Mouse (Mus musculus) stomach, embryonic 15.5 days (tissue): ENCODE measurements around the gene Slc25a33. TPM values are rescaled to one million over a fixed set of nuclear protein-coding genes. Genes with fewer than 3 reads are reported as not detected.
A peak's percentile ranks its signal among the peaks of the same experiment; 100 is the strongest.
"Not testable (repeated sequence)": the region's sequence is repeated elsewhere in the genome, so short reads cannot be mapped to it uniquely, and the experiment has no call there.

Experiments
- ATAC-seq: fragments of 200-750 bp; cut with Nextera tagmentation; 2 replicates; pipeline ENCODE4 v1.8.0; 2017; ENCODE audit warnings: low read depth, moderate number of reproducible peaks, moderate TSS enrichment; ENCODE audit not compliant: insufficient read depth, low FRiP score
- H3K27ac ChIP-seq: fragments of 300-500 bp; sonication (generic); 2 replicates; pipeline ENCODE4 v1.5.1; 2015; ENCODE audit warnings: mild to moderate bottlenecking, inconsistent platforms
- H3K27me3 ChIP-seq: fragments of 300-500 bp; sonication (generic); replicated peaks from 2 replicates; pipeline ENCODE4 v1.6.1; 2015; ENCODE audit warnings: inconsistent platforms
- H3K36me3 ChIP-seq: fragments of 300-500 bp; sonication (generic); 2 replicates; pipeline ENCODE4 v1.6.1; 2015; ENCODE audit warnings: inconsistent platforms
- H3K4me1 ChIP-seq: fragments of 300-500 bp; sonication (generic); 2 replicates; pipeline ENCODE4 v1.6.1; 2015; ENCODE audit warnings: inconsistent platforms
- H3K4me2 ChIP-seq: fragments of 300-500 bp; sonication (generic); 2 replicates; pipeline ENCODE4 v1.6.1; 2015; ENCODE audit warnings: mild to moderate bottlenecking, inconsistent platforms
- H3K4me3 ChIP-seq: fragments of 300-500 bp; sonication (generic); replicated peaks from 2 replicates; pipeline ENCODE4 v1.5.1; 2015; ENCODE audit warnings: inconsistent platforms
- H3K9ac ChIP-seq: fragments of 300-500 bp; sonication (generic); 2 replicates; pipeline ENCODE4 v1.6.1; 2015; ENCODE audit warnings: inconsistent platforms
- H3K9me3 ChIP-seq: fragments of 300-500 bp; sonication (generic); 2 replicates; pipeline ENCODE4 v1.6.1; 2016; ENCODE audit warnings: inconsistent platforms
- WGBS: fragments of 180-500 bp; shearing (Covaris S2); methylation state at CpG from one replicate; pipeline ENCODE4 v1.1.7; 2015; 5-methylcytosine and 5-hydroxymethylcytosine counted together
- polyA plus RNA-seq: library from polyadenylated mRNA; unstranded; fragments of >200 nt; fragmentation: Nextera tagmentation; extraction: Ambion mirVana; gene quantifications from 2 replicates; pipeline ENCODE4 v1.2.1, GENCODE M21; 2015

The Slc25a33 gene
- polyA plus RNA-seq, 1 experiment from 2014 or later = 10.4 TPM

GRCm38 (mm10) chr4:149777126-149777525 is 3.0 kb upstream of the Slc25a33 start:
- Histone ChIP-seq H3K4me2 (no peak overlapping the region), H3K9me3 (no peaks in the 10 kb centered on the region), H3K9ac (no peak overlapping the region), H3K4me1 (peaks cover 26% of the 10 kb centered on the region), H3K27me3 (no peaks in the 10 kb centered on the region), H3K27ac (no peak overlapping the region), H3K36me3 (no peaks in the 10 kb centered on the region), H3K4me3 (no peak overlapping the region)
- 77% methylated on average over 9 of the region's 9 CpGs for WGBS
- no peak for ATAC-seq

- no peak overlapping the region for H3K9ac ChIP-seq
- 19% methylated on average over 8 of the region's 8 CpGs for WGBS
- H3K4me2 ChIP-seq = peak overlapping the region; percentile 17; the same call in 1 of the 2 replicates
- H3K27ac ChIP-seq = no peak overlapping the region
- H3K27me3 ChIP-seq = no peaks in the 10 kb centered on the region
- H3K36me3 ChIP-seq = no peaks in the 10 kb centered on the region
- no peak overlapping the region for H3K4me3 ChIP-seq
- H3K9me3 ChIP-seq = no peaks in the 10 kb centered on the region
- peak; percentile 45 for ATAC-seq
- H3K4me1 ChIP-seq = peaks cover 26% of the 10 kb centered on the region
Measured at GRCm38 (mm10) chr4:149775760-149776362, 1.8 kb upstream of the Slc25a33 start.

DNA sequence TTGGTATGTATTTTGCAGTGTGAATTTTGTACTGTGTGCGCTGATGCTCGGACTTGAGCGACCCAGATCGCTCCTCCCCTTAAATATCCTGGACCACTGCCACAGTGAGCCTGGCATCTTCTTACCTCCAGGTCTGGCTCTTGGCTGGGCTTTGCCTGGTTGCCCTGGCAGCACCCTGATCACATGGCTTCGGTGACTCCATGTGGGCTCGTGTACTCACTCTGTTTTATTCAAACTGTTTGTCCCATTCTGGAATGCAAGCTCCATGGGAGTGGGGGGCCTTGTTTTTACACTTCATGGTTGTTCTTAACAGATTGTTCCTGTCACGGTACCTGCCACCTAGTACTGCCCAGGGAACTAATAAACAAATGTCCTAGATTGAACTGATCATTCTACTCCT is 1.3 kb upstream of the Slc25a33 start:
- H3K4me3 ChIP-seq = no peak overlapping the region
- no peaks in the 10 kb centered on the region for H3K27me3 ChIP-seq
- H3K36me3 ChIP-seq = no peaks in the 10 kb centered on the region
- 53% methylated on average over 7 of the region's 7 CpGs for WGBS
- H3K27ac ChIP-seq = no peak overlapping the region
- H3K9me3 ChIP-seq = no peaks in the 10 kb centered on the region
- no peak overlapping the region for H3K4me2 ChIP-seq
- H3K4me1 ChIP-seq = peaks cover 26% of the 10 kb centered on the region
- H3K9ac ChIP-seq = no peak overlapping the region
- ATAC-seq = no peak

- peak overlapping the region; percentile 99 for H3K4me2 ChIP-seq
- peak overlapping the region; percentile 53; the same call in 1 of the 2 replicates for H3K27ac ChIP-seq
- peak overlapping the region; percentile 71 for H3K4me3 ChIP-seq
- peak; percentile 2; the same call in 1 of the 2 replicates for ATAC-seq
- H3K36me3 ChIP-seq = no peaks in the 10 kb centered on the region
- H3K4me1 ChIP-seq = peaks cover 23% of the 10 kb centered on the region
- no peaks in the 10 kb centered on the region for H3K27me3 ChIP-seq
- under 1% methylated on average over 59 of the region's 65 CpGs for WGBS
- H3K9ac ChIP-seq = peak overlapping the region; percentile 63
- H3K9me3 ChIP-seq = no peaks in the 10 kb centered on the region
Measured at GRCm38 (mm10) chr4:149773408-149774093, 526 bp downstream of the Slc25a33 start.

DNA sequence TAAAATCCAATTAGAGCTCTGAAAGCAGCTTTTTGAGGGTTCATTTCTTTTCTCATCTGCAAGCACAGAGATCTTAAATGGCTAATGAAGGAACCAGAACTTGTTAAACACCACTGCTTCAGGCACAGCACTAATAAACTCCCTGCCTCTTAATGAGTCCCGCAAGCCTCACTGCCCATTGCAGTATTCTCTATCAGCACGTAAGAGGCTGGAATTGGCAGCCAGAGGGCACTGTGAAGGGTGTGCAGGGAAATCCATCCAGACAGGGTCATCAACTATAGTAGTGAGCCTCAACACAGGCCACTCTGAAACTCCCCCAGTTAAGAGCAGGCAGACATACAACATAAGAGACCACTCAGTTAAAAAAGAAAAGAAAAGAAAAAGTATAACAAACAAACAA is 1.7 kb downstream of the Slc25a33 start:
- H3K27me3 ChIP-seq = no peaks in the 10 kb centered on the region
- no peak overlapping the region for H3K4me2 ChIP-seq
- H3K9ac ChIP-seq = no peak overlapping the region
- no peak overlapping the region for H3K27ac ChIP-seq
- 61% methylated on average over 2 of the region's 2 CpGs for WGBS
- no peak overlapping the region for H3K4me3 ChIP-seq
- H3K4me1 ChIP-seq = peaks cover 23% of the 10 kb centered on the region
- no peak for ATAC-seq
- no peaks in the 10 kb centered on the region for H3K36me3 ChIP-seq
- H3K9me3 ChIP-seq = no peaks in the 10 kb centered on the region

DNA sequence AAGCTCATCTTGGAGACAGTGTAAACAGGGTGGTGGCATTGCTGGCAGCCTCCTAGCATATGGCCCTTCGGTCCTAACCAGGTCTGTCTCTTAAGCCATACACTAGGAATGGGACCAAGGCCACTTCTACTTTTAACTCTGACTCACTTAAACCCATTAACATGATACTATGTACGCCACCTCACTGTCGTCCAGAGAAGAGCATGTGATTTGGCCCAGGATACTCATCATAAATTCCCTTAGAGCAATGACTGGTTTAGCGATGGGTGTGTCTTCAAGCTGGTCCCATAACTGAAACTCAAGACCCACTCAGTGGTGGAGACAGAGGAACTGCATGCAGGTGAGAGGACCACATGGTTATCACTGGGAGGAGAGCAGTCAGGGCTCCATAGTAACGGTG is 8.9 kb downstream of the Slc25a33 start:
- Histone ChIP-seq H3K27ac (no peak overlapping the region), H3K4me3 (no peak overlapping the region), H3K9me3 (no peaks in the 10 kb centered on the region), H3K9ac (no peak overlapping the region), H3K27me3 (no peaks in the 10 kb centered on the region), H3K4me1 (no peaks in the 10 kb centered on the region), H3K4me2 (no peak overlapping the region), H3K36me3 (no peaks in the 10 kb centered on the region)
- 83% methylated on average over 5 of the region's 5 CpGs for WGBS
- no peak for ATAC-seq

- H3K27me3 ChIP-seq = no peaks in the 10 kb centered on the region
- H3K4me2 ChIP-seq = no peak overlapping the region
- no peaks in the 10 kb centered on the region for H3K36me3 ChIP-seq
- no peaks in the 10 kb centered on the region for H3K9me3 ChIP-seq
- 78% methylated on average over 2 of the region's 2 CpGs for WGBS
- ATAC-seq = no peak
- no peaks in the 10 kb centered on the region for H3K4me1 ChIP-seq
- no peak overlapping the region for H3K4me3 ChIP-seq
- H3K9ac ChIP-seq = no peak overlapping the region
- no peak overlapping the region for H3K27ac ChIP-seq
Measured at GRCm38 (mm10) chr4:149763335-149763734, 10.7 kb downstream of the Slc25a33 start.

DNA sequence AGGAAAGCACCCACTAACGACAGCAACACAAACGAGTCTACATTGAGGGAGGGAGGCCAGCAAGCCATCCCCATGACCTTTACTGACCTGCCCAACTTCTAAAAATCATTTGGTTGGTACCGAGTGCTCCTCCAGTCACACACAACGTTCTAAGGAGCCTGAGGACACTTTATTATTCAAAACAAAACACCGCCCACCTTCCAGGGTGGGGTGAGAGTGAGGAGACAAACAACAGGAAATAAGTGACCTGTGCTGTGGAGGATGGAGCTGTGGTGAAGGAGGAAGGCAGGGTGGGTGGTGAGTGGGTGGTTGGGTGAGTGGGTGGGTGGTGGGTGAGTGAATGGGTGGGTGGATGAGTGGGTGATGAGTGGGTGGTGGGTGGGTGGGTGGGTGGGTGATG is 14.6 kb downstream of the Slc25a33 start:
- Histone ChIP-seq H3K4me2 (no peak overlapping the region), H3K9ac (no peak overlapping the region), H3K27ac (no peak overlapping the region), H3K27me3 (no peaks in the 10 kb centered on the region), H3K4me3 (no peak overlapping the region), H3K36me3 (0 out of 2 replicates have a peak, but pooled peaks cover 5% of the 10 kb centered on the region), H3K9me3 (no peaks in the 10 kb centered on the region), H3K4me1 (no peaks in the 10 kb centered on the region)
- no peak for ATAC-seq
- 65% methylated on average over 5 of the region's 5 CpGs for whole genome bisulfite sequencing

- Histone ChIP-seq H3K36me3 (0 out of 2 replicates have a peak, but pooled peaks cover 5% of the 10 kb centered on the region), H3K27ac (no peak overlapping the region), H3K9me3 (no peaks in the 10 kb centered on the region), H3K4me3 (no peak overlapping the region), H3K27me3 (no peaks in the 10 kb centered on the region), H3K9ac (no peak overlapping the region), H3K4me2 (no peak overlapping the region), H3K4me1 (no peaks in the 10 kb centered on the region)
- WGBS = 68% methylated on average over 6 of the region's 6 CpGs
- no peak for ATAC-seq
Measured at GRCm38 (mm10) chr4:149758423-149758822, 15.7 kb downstream of the Slc25a33 start.

- not testable (repeated sequence) for ATAC-seq, H3K9me3 ChIP-seq, H3K36me3 ChIP-seq, H3K4me2 ChIP-seq, H3K9ac ChIP-seq, H3K27ac ChIP-seq, H3K4me3 ChIP-seq, H3K4me1 ChIP-seq, H3K27me3 ChIP-seq
- 91% methylated on average over 7 of the region's 7 CpGs for WGBS
Measured at GRCm38 (mm10) chr4:149756546-149756945, 17.5 kb downstream of the Slc25a33 start.

GRCm38 (mm10) chr4:149752836-149753235 is 21.2 kb downstream of the Slc25a33 start:
- Histone ChIP-seq H3K9me3 (no peaks in the 10 kb centered on the region), H3K36me3 (0 out of 2 replicates have a peak, but pooled peaks cover 5% of the 10 kb centered on the region), H3K4me2 (no peak overlapping the region), H3K9ac (no peak overlapping the region), H3K4me3 (no peak overlapping the region), H3K27me3 (no peaks in the 10 kb centered on the region), H3K27ac (no peak overlapping the region), H3K4me1 (no peaks in the 10 kb centered on the region)
- 82% methylated on average over 3 of the region's 3 CpGs for WGBS
- ATAC-seq = no peak

- Histone ChIP-seq H3K27me3 (no peaks in the 10 kb centered on the region), H3K4me2 (no peak overlapping the region), H3K4me3 (no peak overlapping the region), H3K9ac (no peak overlapping the region), H3K27ac (no peak overlapping the region), H3K9me3 (no peaks in the 10 kb centered on the region), H3K36me3 (0 out of 2 replicates have a peak, but pooled peaks cover 5% of the 10 kb centered on the region), H3K4me1 (no peaks in the 10 kb centered on the region)
- ATAC-seq = no peak
- 34% methylated on average over 17 of the region's 17 CpGs for WGBS
Measured at GRCm38 (mm10) chr4:149752124-149752799, 21.8 kb downstream of the Slc25a33 start.
